In the genomic region with DNA sequence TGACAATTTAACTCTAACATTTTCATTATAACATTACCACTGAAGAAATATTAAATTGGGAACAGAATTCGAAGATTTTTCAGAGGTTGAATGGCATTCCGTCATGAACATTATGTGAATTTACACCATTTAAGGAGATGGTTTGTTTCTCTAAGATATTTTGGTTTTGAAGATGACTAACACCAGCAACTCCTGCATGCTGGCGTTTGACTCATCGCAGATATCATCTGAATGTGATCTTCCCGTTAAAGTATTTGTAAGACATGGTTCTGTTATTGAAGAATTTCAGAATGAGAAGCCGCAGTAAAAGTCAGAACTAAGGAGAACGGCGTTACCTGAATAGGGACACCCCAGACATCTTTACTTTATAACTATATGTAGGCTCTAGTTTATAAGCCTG, we compare ENCODE assay signal across 26 mouse cellular contexts. TPM values are rescaled to one million over a fixed set of nuclear protein-coding genes. Genes with fewer than 3 reads are reported as not detected.
A peak's percentile ranks its signal among the peaks of the same experiment; 100 is the strongest.
DNase-seq lines count a peak whose midpoint lies in the region; ATAC-seq and TF ChIP-seq lines count a peak whose summit lies in the region.
"Had no signal": no experiment of that assay in that cellular context is flagged by ENCODE, and none has a peak within 500 bp of the region (broad histone marks: within the 10 kb centered on the region; RNA-seq: fewer than 3 reads in every experiment).

No protein-coding gene starts in this region.

- H3K36me3 ChIP-seq in forebrain, embryonic 15.5 days = no peaks in the 10 kb centered on the region
- H3K36me3 ChIP-seq: embryonic facial prominence, embryonic 10.5 days; embryonic facial prominence, embryonic 12.5 days; forebrain, embryonic 10.5 days; forebrain, embryonic 12.5 days; G1E had no signal

- TF ChIP-seq POLR2A in embryonic fibroblast, embryonic 13.5 days (IDR thresholded peaks at IDR 0.05; ENCODE audit: low read depth, low read length) = no peak

- H3K27me3 ChIP-seq in forebrain, embryonic 15.5 days = no peaks in the 10 kb centered on the region
- H3K27me3 ChIP-seq: CH12.LX; embryonic facial prominence, embryonic 12.5 days had no signal

- no peak overlapping the region for H3K4me3 ChIP-seq in left cerebral cortex, adult 2 months
- H3K4me3 ChIP-seq in embryonic fibroblast, embryonic 13.5 days (ENCODE audit: insufficient read depth, low read length) = no peak overlapping the region
- H3K4me3 ChIP-seq in forebrain, embryonic 15.5 days = no peak overlapping the region
- H3K4me3 ChIP-seq: embryonic facial prominence, embryonic 10.5 days; embryonic facial prominence, embryonic 12.5 days; erythroblast, embryonic 14.5 days; forebrain, embryonic 10.5 days; forebrain, embryonic 12.5 days had no signal

- TF ChIP-seq CTCF in left cerebral cortex, adult 2 months (IDR thresholded peaks at IDR 0.05) = no peak
- no peak for TF ChIP-seq CTCF in embryonic fibroblast, embryonic 13.5 days (IDR thresholded peaks at IDR 0.05; ENCODE audit: borderline replicate concordance, insufficient read depth, low read length)

- no peak overlapping the region for H3K9ac ChIP-seq in forebrain, embryonic 15.5 days (replicated peaks)
- H3K9ac ChIP-seq: embryonic facial prominence, embryonic 12.5 days; forebrain, embryonic 12.5 days; forebrain, postnatal 0 days had no signal

- intact Hi-C loops in left cerebral cortex, adult 2 months (cut with DNase I) = no loop called here
- intact Hi-C loops in left cerebral cortex, postnatal 10 days (cut with DNase I) = no loop called here

- no peak for DNase-seq in left cerebral cortex, adult 2 months (ENCODE audit: extremely low spot score in 1 of 2, low spot score in 2 of 2)
- DNase-seq in left cerebral cortex, postnatal 10 days (ENCODE audit: extremely low spot score in 1 of 2, low spot score in 2 of 2) = no peak
- DNase-seq in NIH3T3 (ENCODE audit: low read depth) = peak; percentile 74
- DNase-seq in adrenal gland, postnatal 10 days = no peak
- DNase-seq in heart, adult 18-20 months = no peak
- DNase-seq: adrenal gland, adult 2 months; adrenal gland, postnatal 14 days; adrenal gland, postnatal 36 days; B cell, adult 2 months; cerebellum, adult 11-12 months; cerebellum, adult 2 months; cerebellum, adult 9-10 months; cerebellum, postnatal 10 days; cerebellum, postnatal 25 days; forebrain, postnatal 0 days had no signal

- H3K9me3 ChIP-seq in forebrain, embryonic 15.5 days = no peaks in the 10 kb centered on the region
- H3K9me3 ChIP-seq: embryonic facial prominence, embryonic 12.5 days; forebrain, embryonic 12.5 days; G1E had no signal

- WGBS in forebrain, embryonic 15.5 days = 94% methylated on average over 8 of the region's 8 CpGs

- no peak for ATAC-seq in forebrain, embryonic 15.5 days (replicated peaks)
- ATAC-seq: CD4-positive, CD25-positive, alpha-beta regulatory T cell, adult 4 months; forebrain, embryonic 14.5 days; forebrain, postnatal 0 days had no signal

- H3K4me1 ChIP-seq in embryonic fibroblast, embryonic 13.5 days (ENCODE audit: control insufficient read depth, insufficient read depth, low read length) = peaks cover 4% of the 10 kb centered on the region; the same call in 1 of the 2 replicates
- H3K4me1 ChIP-seq in forebrain, embryonic 15.5 days = no peaks in the 10 kb centered on the region
- H3K4me1 ChIP-seq: embryonic facial prominence, embryonic 10.5 days; embryonic facial prominence, embryonic 12.5 days; forebrain, embryonic 10.5 days; forebrain, embryonic 12.5 days had no signal

- H3K27ac ChIP-seq in left cerebral cortex, adult 2 months = peak overlapping the region; percentile 67
- peak overlapping the region; percentile 73 for H3K27ac ChIP-seq in embryonic fibroblast, embryonic 13.5 days (ENCODE audit: insufficient read depth, low read length)
- H3K27ac ChIP-seq in forebrain, embryonic 15.5 days (replicated peaks) = no peak overlapping the region
- H3K27ac ChIP-seq: embryonic facial prominence, embryonic 10.5 days; embryonic facial prominence, embryonic 12.5 days; forebrain, embryonic 10.5 days; forebrain, embryonic 12.5 days had no signal

- no peak overlapping the region for H3K4me2 ChIP-seq in forebrain, embryonic 15.5 days (replicated peaks)
- H3K4me2 ChIP-seq: embryonic facial prominence, embryonic 12.5 days; forebrain, embryonic 12.5 days had no signal

RNA-seq across cellular contexts. Expression of gene Sox30, which starts 5.6 kb away (rescaled TPM):
- total RNA-seq in left cerebral cortex, adult 2 months (2021) = under 1 TPM; 0.12 to 0.25 TPM
- total RNA-seq in left cerebral cortex, postnatal 10 days (2021) = under 1 TPM; 0.11 to 0.12 TPM
- polyA plus RNA-seq in embryonic fibroblast, embryonic 13.5 days (2011; ENCODE audit: insufficient read length, low read depth, missing spikeins) = not detected in 2 replicates
- under 1 TPM; 0.24 to 0.36 TPM for total RNA-seq in adrenal gland, postnatal 10 days (2021)
- under 1 TPM in 1 of 2 experiments, not detected in 1; 0.13 TPM for total RNA-seq in heart, adult 18-20 months (2021)
- polyA plus RNA-seq in forebrain, embryonic 15.5 days (2015; fragmentation: Nextera tagmentation; extraction: Ambion mirVana) = 0.17 and 0.18 TPM in 2 replicates
- total RNA-seq: CH12.LX had no signal
- polyA plus RNA-seq: CD4-positive, CD25-positive, alpha-beta regulatory T cell, adult 4 months; erythroblast, embryonic 14.5 days; forebrain, embryonic 10.5 days; G1E had no signal

RNA-seq across cellular contexts. Expression of gene Thg1l, which starts 19.2 kb away (rescaled TPM):
- total RNA-seq in left cerebral cortex, adult 2 months (2021) = 10 to 100 TPM; 10.4 to 12.2 TPM
- 10 to 100 TPM; 10.4 to 12.1 TPM for total RNA-seq in left cerebral cortex, postnatal 10 days (2021)
- polyA plus RNA-seq in embryonic fibroblast, embryonic 13.5 days (2011; ENCODE audit: insufficient read length, low read depth, missing spikeins) = 16.9 and 18.0 TPM in 2 replicates
- total RNA-seq in adrenal gland, postnatal 10 days (2021) = 10 to 100 TPM; 16.6 to 19.4 TPM
- 1 to 10 TPM; 4.4 to 4.9 TPM for total RNA-seq in heart, adult 18-20 months (2021)
- 9.2 and 10.2 TPM in 2 replicates for polyA plus RNA-seq in forebrain, embryonic 15.5 days (2015; fragmentation: Nextera tagmentation; extraction: Ambion mirVana)

RNA-seq across cellular contexts. Expression of gene Lsm11, which starts 29.7 kb away (rescaled TPM):
- 10 to 100 TPM; 25.4 to 26.6 TPM for total RNA-seq in left cerebral cortex, adult 2 months (2021)
- total RNA-seq in left cerebral cortex, postnatal 10 days (2021) = 100 to 1,000 TPM; 117 to 128 TPM
- polyA plus RNA-seq in embryonic fibroblast, embryonic 13.5 days (2011; ENCODE audit: insufficient read length, low read depth, missing spikeins) = 6.8 and 7.9 TPM in 2 replicates
- total RNA-seq in adrenal gland, postnatal 10 days (2021) = 1 to 10 TPM; 7.8 to 9.9 TPM
- total RNA-seq in heart, adult 18-20 months (2021) = 1 to 10 TPM; 3.4 to 4.1 TPM
- 13.1 and 13.3 TPM in 2 replicates for polyA plus RNA-seq in forebrain, embryonic 15.5 days (2015; fragmentation: Nextera tagmentation; extraction: Ambion mirVana)

Comparison
In these comparisons a context has a peak if more than half of its experiments do, and no peak if none do; other contexts are left out.
1. RNA of gene Lsm11, which starts 29.7 kb away (total RNA-seq): 117 to 128 TPM in left cerebral cortex, postnatal 10 days; 25.4 to 26.6 TPM in left cerebral cortex, adult 2 months, 7.8 to 9.9 TPM in adrenal gland, postnatal 10 days and 3.4 to 4.1 TPM in heart, adult 18-20 months; every median in the first group is over 4 times any median in the second.